8 mouse cellular contexts compared by ENCODE assay signal in genomic region chr1:161463388-161464085, GRCm38 (mm10). TPM values are rescaled to one million over a fixed set of nuclear protein-coding genes. Genes with fewer than 3 reads are reported as not detected.
A peak's percentile ranks its signal among the peaks of the same experiment; 100 is the strongest.
DNase-seq lines count a peak whose midpoint lies in the region; ATAC-seq lines count a peak whose summit lies in the region.

No protein-coding gene starts in this region.

- H3K4me2 ChIP-seq in midbrain, embryonic 14.5 days (ENCODE audit: low read length): no peak overlapping the region
- no peak overlapping the region for H3K4me2 ChIP-seq in midbrain, embryonic 11.5 days
- H3K4me2 ChIP-seq in embryonic facial prominence, embryonic 14.5 days (ENCODE audit: low read depth, low read length): no peak overlapping the region
- no peak overlapping the region for H3K4me2 ChIP-seq in kidney, embryonic 15.5 days
- no peak overlapping the region for H3K4me2 ChIP-seq in forebrain, embryonic 14.5 days (ENCODE audit: low read length)
- no peak overlapping the region for H3K4me2 ChIP-seq in midbrain, embryonic 15.5 days

- H3K27ac ChIP-seq in midbrain, embryonic 14.5 days (replicated peaks; ENCODE audit: low read depth, low read length): no peak overlapping the region
- no peak overlapping the region for H3K27ac ChIP-seq in midbrain, embryonic 11.5 days (ENCODE audit: low read depth, low read length)
- H3K27ac ChIP-seq in embryonic facial prominence, embryonic 14.5 days (replicated peaks; ENCODE audit: low read depth, low read length): peak overlapping the region; percentile 63; the same call in 1 of the 2 replicates
- peak overlapping the region; percentile 9; the same call in 1 of the 2 replicates for H3K27ac ChIP-seq in kidney, embryonic 15.5 days
- no peak overlapping the region for H3K27ac ChIP-seq in forebrain, embryonic 14.5 days (ENCODE audit: low read depth, low read length)
- no peak overlapping the region for H3K27ac ChIP-seq in midbrain, embryonic 15.5 days

- H3K4me3 ChIP-seq in midbrain, embryonic 14.5 days (replicated peaks; ENCODE audit: low read depth, low read length): no peak overlapping the region
- no peak overlapping the region for H3K4me3 ChIP-seq in midbrain, embryonic 11.5 days (ENCODE audit: low read depth, low read length)
- no peak overlapping the region for H3K4me3 ChIP-seq in embryonic facial prominence, embryonic 14.5 days (ENCODE audit: low read depth, low read length)
- H3K4me3 ChIP-seq in kidney, embryonic 15.5 days (replicated peaks): no peak overlapping the region
- no peak overlapping the region for H3K4me3 ChIP-seq in forebrain, embryonic 14.5 days (ENCODE audit: low read depth, low read length)
- H3K4me3 ChIP-seq in midbrain, embryonic 15.5 days: no peak overlapping the region

- H3K9ac ChIP-seq in midbrain, embryonic 14.5 days (replicated peaks; ENCODE audit: low read length): no peak overlapping the region
- H3K9ac ChIP-seq in midbrain, embryonic 11.5 days (ENCODE audit: low read length): no peak overlapping the region
- no peak overlapping the region for H3K9ac ChIP-seq in embryonic facial prominence, embryonic 14.5 days (ENCODE audit: low read depth, low read length)
- no peak overlapping the region for H3K9ac ChIP-seq in kidney, embryonic 15.5 days
- no peak overlapping the region for H3K9ac ChIP-seq in forebrain, embryonic 14.5 days (ENCODE audit: low read length)
- no peak overlapping the region for H3K9ac ChIP-seq in midbrain, embryonic 15.5 days

- H3K36me3 ChIP-seq in midbrain, embryonic 14.5 days (ENCODE audit: control insufficient read depth, insufficient read depth, low read length): no peaks in the 10 kb centered on the region
- no peaks in the 10 kb centered on the region for H3K36me3 ChIP-seq in midbrain, embryonic 11.5 days (ENCODE audit: control insufficient read depth, insufficient read depth, low read length)
- no peaks in the 10 kb centered on the region for H3K36me3 ChIP-seq in embryonic facial prominence, embryonic 14.5 days (ENCODE audit: control insufficient read depth, insufficient read depth, low read length)
- H3K36me3 ChIP-seq in kidney, embryonic 15.5 days: no peaks in the 10 kb centered on the region
- H3K36me3 ChIP-seq in forebrain, embryonic 14.5 days (ENCODE audit: control insufficient read depth, insufficient read depth, low read length): no peaks in the 10 kb centered on the region
- H3K36me3 ChIP-seq in midbrain, embryonic 15.5 days (replicated peaks): no peaks in the 10 kb centered on the region

- WGBS in midbrain, embryonic 14.5 days: 58% methylated on average over 2 of the region's 2 CpGs
- 66% methylated on average over 2 of the region's 2 CpGs for WGBS in midbrain, embryonic 11.5 days
- 39% methylated on average over 2 of the region's 2 CpGs for WGBS in embryonic facial prominence, embryonic 14.5 days
- 46% methylated on average over 2 of the region's 2 CpGs for WGBS in kidney, embryonic 15.5 days
- WGBS in forebrain, embryonic 14.5 days: 75% methylated on average over 2 of the region's 2 CpGs
- WGBS in midbrain, embryonic 15.5 days: 60% methylated on average over 2 of the region's 2 CpGs

- no peaks in the 10 kb centered on the region for H3K4me1 ChIP-seq in midbrain, embryonic 14.5 days (ENCODE audit: control insufficient read depth, insufficient read depth, low read length)
- no peaks in the 10 kb centered on the region for H3K4me1 ChIP-seq in midbrain, embryonic 11.5 days (ENCODE audit: control insufficient read depth, insufficient read depth, low read length)
- peaks cover 5% of the 10 kb centered on the region; the same call in 1 of the 2 replicates for H3K4me1 ChIP-seq in embryonic facial prominence, embryonic 14.5 days (ENCODE audit: control insufficient read depth, insufficient read depth, low read length)
- peaks cover 14% of the 10 kb centered on the region; the same call in 1 of the 2 replicates for H3K4me1 ChIP-seq in kidney, embryonic 15.5 days
- H3K4me1 ChIP-seq in forebrain, embryonic 14.5 days (ENCODE audit: control insufficient read depth, insufficient read depth, low read length): no peaks in the 10 kb centered on the region
- no peaks in the 10 kb centered on the region for H3K4me1 ChIP-seq in midbrain, embryonic 15.5 days

- ATAC-seq in midbrain, embryonic 14.5 days (ENCODE audit: low FRiP score, low TSS enrichment): no peak
- no peak for ATAC-seq in midbrain, embryonic 11.5 days (ENCODE audit: low FRiP score)
- ATAC-seq in embryonic facial prominence, embryonic 14.5 days (ENCODE audit: low read depth): peak; percentile 88
- peak; percentile 80 for ATAC-seq in kidney, embryonic 15.5 days (replicated peaks; ENCODE audit: low FRiP score)
- ATAC-seq in forebrain, embryonic 14.5 days: no peak
- no peak for ATAC-seq in midbrain, embryonic 15.5 days (replicated peaks)

- peak; percentile 17 for DNase-seq in midbrain, embryonic 14.5 days
- DNase-seq in midbrain, embryonic 11.5 days (ENCODE audit: low spot score, missing footprints): no peak
- DNase-seq in embryonic facial prominence, embryonic 14.5 days (ENCODE audit: low spot score): peak; percentile 91
- peak; percentile 56 for DNase-seq in lung, postnatal 25 days (ENCODE audit: low spot score)
- no peak for DNase-seq in cerebellum, postnatal 14 days
- no peak for DNase-seq in forebrain, embryonic 14.5 days (ENCODE audit: low spot score)

- H3K27me3 ChIP-seq in midbrain, embryonic 14.5 days (ENCODE audit: control insufficient read depth, insufficient read depth, low read length): no peaks in the 10 kb centered on the region
- no peaks in the 10 kb centered on the region for H3K27me3 ChIP-seq in midbrain, embryonic 11.5 days (ENCODE audit: control insufficient read depth, insufficient read depth, low read length)
- H3K27me3 ChIP-seq in embryonic facial prominence, embryonic 14.5 days (replicated peaks; ENCODE audit: control insufficient read depth, insufficient read depth, low read length): no peaks in the 10 kb centered on the region
- H3K27me3 ChIP-seq in kidney, embryonic 15.5 days: no peaks in the 10 kb centered on the region
- no peaks in the 10 kb centered on the region for H3K27me3 ChIP-seq in forebrain, embryonic 14.5 days (replicated peaks; ENCODE audit: control insufficient read depth, insufficient read depth, low read length)
- no peaks in the 10 kb centered on the region for H3K27me3 ChIP-seq in midbrain, embryonic 15.5 days (replicated peaks)

- H3K9me3 ChIP-seq in midbrain, embryonic 14.5 days (ENCODE audit: control insufficient read depth, low read length): no peaks in the 10 kb centered on the region
- no peaks in the 10 kb centered on the region for H3K9me3 ChIP-seq in midbrain, embryonic 11.5 days (ENCODE audit: control insufficient read depth, low read length)
- 0 out of 2 replicates have a peak, but pooled peaks cover 2% of the 10 kb centered on the region for H3K9me3 ChIP-seq in embryonic facial prominence, embryonic 14.5 days (ENCODE audit: control insufficient read depth, low read length)
- no peaks in the 10 kb centered on the region for H3K9me3 ChIP-seq in kidney, embryonic 15.5 days (replicated peaks)
- H3K9me3 ChIP-seq in forebrain, embryonic 14.5 days (replicated peaks; ENCODE audit: control insufficient read depth, low read length): no peaks in the 10 kb centered on the region
- H3K9me3 ChIP-seq in midbrain, embryonic 15.5 days: no peaks in the 10 kb centered on the region

RNA-seq across cellular contexts. Expression of gene Tnfsf18, which starts 30.9 kb away (rescaled TPM):
- not detected in 2 replicates for polyA plus RNA-seq in midbrain, embryonic 14.5 days (2014; fragmentation: Nextera tagmentation; extraction: Ambion mirVana)
- polyA plus RNA-seq in midbrain, embryonic 11.5 days (2014; fragmentation: Nextera tagmentation; extraction: Ambion mirVana): 0.12 TPM in 1 of 2 replicates, not detected in the other
- 0.18 and 0.29 TPM in 2 replicates for polyA plus RNA-seq in embryonic facial prominence, embryonic 14.5 days (2014; fragmentation: Nextera tagmentation; extraction: Ambion mirVana)
- 0.17 TPM in 1 of 2 replicates, not detected in the other for polyA plus RNA-seq in kidney, embryonic 15.5 days (2015; fragmentation: Nextera tagmentation; extraction: Ambion mirVana)
- not detected in 2 replicates for polyA plus RNA-seq in forebrain, embryonic 14.5 days (2014; fragmentation: Nextera tagmentation; extraction: Ambion mirVana)
- 0.10 TPM in 1 of 2 replicates, not detected in the other for polyA plus RNA-seq in midbrain, embryonic 15.5 days (2015; fragmentation: Nextera tagmentation; extraction: Ambion mirVana)

Comparison
In these comparisons a context has a peak if more than half of its experiments do, and no peak if none do; other contexts are left out.
1. DNase-seq: peak in midbrain, embryonic 14.5 days (single experiment), embryonic facial prominence, embryonic 14.5 days (single experiment) and lung, postnatal 25 days (single experiment); none in midbrain, embryonic 11.5 days (single experiment), cerebellum, postnatal 14 days (0 of 2) and forebrain, embryonic 14.5 days (single experiment).
2. ATAC-seq: peak in embryonic facial prominence, embryonic 14.5 days (single experiment) and kidney, embryonic 15.5 days (single experiment); none in midbrain, embryonic 14.5 days (single experiment), midbrain, embryonic 11.5 days (single experiment), forebrain, embryonic 14.5 days (single experiment) and midbrain, embryonic 15.5 days (single experiment).
3. H3K27ac ChIP-seq: peak in embryonic facial prominence, embryonic 14.5 days (single experiment) and kidney, embryonic 15.5 days (single experiment); none in midbrain, embryonic 14.5 days (single experiment), midbrain, embryonic 11.5 days (single experiment), forebrain, embryonic 14.5 days (single experiment) and midbrain, embryonic 15.5 days (single experiment).